ENCODE assay signal across 8 mouse cellular contexts in the genomic region with DNA sequence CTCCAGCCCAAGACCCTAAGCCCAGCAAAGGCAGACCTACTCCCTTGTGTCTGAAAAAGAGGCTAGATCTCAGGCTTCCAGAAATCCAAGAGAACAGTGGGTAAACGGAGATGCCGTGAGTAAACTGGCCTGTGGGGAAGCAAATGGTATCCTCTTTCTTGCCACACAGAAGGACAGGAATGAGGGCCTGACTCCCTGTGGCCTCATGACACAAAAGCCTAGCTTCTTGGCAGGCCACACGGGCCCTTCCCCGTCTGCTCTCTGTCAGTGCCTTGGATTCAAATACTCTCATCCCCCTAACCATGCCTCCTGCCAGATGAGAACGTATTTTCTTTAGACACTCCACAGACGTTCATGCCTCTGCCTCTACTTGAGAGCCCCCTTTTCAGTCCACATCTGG.
DNase-seq lines count a peak whose midpoint lies in the region; ATAC-seq lines count a peak whose summit lies in the region.

No protein-coding gene starts in this region.

- DNase-seq in kidney, postnatal 36 days: no peak
- peak; percentile 17 for DNase-seq in cerebellum, adult 11 months
- DNase-seq in embryonic facial prominence, embryonic 11.5 days (ENCODE audit: low spot score): no peak
- DNase-seq in frontal cortex, postnatal 25 days (ENCODE audit: low spot score in 2 of 2): no peak
- no peak for DNase-seq in gastrocnemius, adult 8-10 months (ENCODE audit: low spot score in 2 of 2)
- DNase-seq in retina, postnatal 1 day: no peak

- 0 out of 2 replicates have a peak overlapping the region, but pooled peaks have one; percentile 7 for H3K9ac ChIP-seq in kidney, embryonic 14.5 days (ENCODE audit: low read depth, low read length)
- no peak overlapping the region; the same call in 1 of the 2 replicates for H3K9ac ChIP-seq in embryonic facial prominence, embryonic 11.5 days (replicated peaks; ENCODE audit: low read length)
- H3K9ac ChIP-seq in limb, embryonic 12.5 days (replicated peaks): peak overlapping the region; percentile 45; the same call in 1 of the 2 replicates

- H3K36me3 ChIP-seq in kidney, embryonic 14.5 days (ENCODE audit: control insufficient read depth, insufficient read depth, low read length): no peaks in the 10 kb centered on the region
- no peaks in the 10 kb centered on the region for H3K36me3 ChIP-seq in embryonic facial prominence, embryonic 11.5 days (replicated peaks; ENCODE audit: control insufficient read depth, insufficient read depth, low read depth, low read length)
- H3K36me3 ChIP-seq in limb, embryonic 12.5 days: no peaks in the 10 kb centered on the region

- 28% methylated on average over 6 of the region's 6 CpGs for WGBS in kidney, embryonic 14.5 days
- 12% methylated on average over 6 of the region's 6 CpGs for WGBS in embryonic facial prominence, embryonic 11.5 days
- WGBS in limb, embryonic 12.5 days: 22% methylated on average over 6 of the region's 6 CpGs

- no peak for ATAC-seq in kidney, embryonic 14.5 days (ENCODE audit: low FRiP score, low TSS enrichment)
- ATAC-seq in embryonic facial prominence, embryonic 11.5 days (replicated peaks; ENCODE audit: insufficient number of reproducible peaks, low FRiP score, low TSS enrichment, low read depth): no peak
- no peak for ATAC-seq in limb, embryonic 12.5 days (ENCODE audit: insufficient number of reproducible peaks, insufficient read depth, low FRiP score, low TSS enrichment, low read depth)

- no peak overlapping the region for H3K4me2 ChIP-seq in kidney, embryonic 14.5 days (replicated peaks; ENCODE audit: low read depth, low read length)
- H3K4me2 ChIP-seq in embryonic facial prominence, embryonic 11.5 days (ENCODE audit: low read depth, low read length): no peak overlapping the region
- 0 out of 2 replicates have a peak overlapping the region, but pooled peaks have one; percentile 38 for H3K4me2 ChIP-seq in limb, embryonic 12.5 days

- no peak overlapping the region for H3K4me3 ChIP-seq in kidney, embryonic 14.5 days (ENCODE audit: low read length)
- no peak overlapping the region for H3K4me3 ChIP-seq in embryonic facial prominence, embryonic 11.5 days (ENCODE audit: low read depth, low read length)
- no peak overlapping the region for H3K4me3 ChIP-seq in limb, embryonic 12.5 days (replicated peaks)

- no peaks in the 10 kb centered on the region for H3K27me3 ChIP-seq in kidney, embryonic 14.5 days (ENCODE audit: control insufficient read depth, insufficient read depth, low read length)
- H3K27me3 ChIP-seq in embryonic facial prominence, embryonic 11.5 days (ENCODE audit: control insufficient read depth, insufficient read depth, low read length): no peaks in the 10 kb centered on the region
- H3K27me3 ChIP-seq in limb, embryonic 12.5 days: no peaks in the 10 kb centered on the region

- no peaks in the 10 kb centered on the region for H3K9me3 ChIP-seq in kidney, embryonic 14.5 days (ENCODE audit: control insufficient read depth, low read length)
- no peaks in the 10 kb centered on the region for H3K9me3 ChIP-seq in embryonic facial prominence, embryonic 11.5 days (replicated peaks; ENCODE audit: control insufficient read depth, low read length)
- peaks cover 3% of the 10 kb centered on the region; the same call in 1 of the 2 replicates for H3K9me3 ChIP-seq in limb, embryonic 12.5 days

- peak overlapping the region; percentile 84 for H3K27ac ChIP-seq in kidney, embryonic 14.5 days (ENCODE audit: low read depth, low read length)
- peak overlapping the region; percentile 94 for H3K27ac ChIP-seq in embryonic facial prominence, embryonic 11.5 days (replicated peaks; ENCODE audit: low read depth, low read length)
- peak overlapping the region; percentile 97 for H3K27ac ChIP-seq in limb, embryonic 12.5 days

- peaks cover 21% of the 10 kb centered on the region for H3K4me1 ChIP-seq in kidney, embryonic 14.5 days (ENCODE audit: control insufficient read depth, insufficient read depth, low read length)
- peaks cover 6% of the 10 kb centered on the region for H3K4me1 ChIP-seq in embryonic facial prominence, embryonic 11.5 days (ENCODE audit: control insufficient read depth, insufficient read depth, low read length)
- peaks cover 39% of the 10 kb centered on the region for H3K4me1 ChIP-seq in limb, embryonic 12.5 days (replicated peaks)
